Mouse (Mus musculus) gastrocnemius, adult 8-10 months (tissue): ENCODE results near the gene Pde11a. TPM values are rescaled to one million over a fixed set of nuclear protein-coding genes. Genes with fewer than 3 reads are reported as not detected.

ENCODE experiments used
- DNase-seq, 2 experiments: peaks; one replicate each; pipeline ENCODE4 v3.0.0; 2022; ENCODE audit warnings: low spot score in 2 of 2
- total RNA-seq, 4 experiments: library from RNA; stranded (reverse); gene quantifications; 2 replicates each; pipeline ENCODE4 v1.2.4; 2022

The Pde11a gene
- total RNA-seq, 4 experiments from 2014 or later, result 0.07 to 0.18 (median 0.13) TPM; not detected in 1

DNA sequence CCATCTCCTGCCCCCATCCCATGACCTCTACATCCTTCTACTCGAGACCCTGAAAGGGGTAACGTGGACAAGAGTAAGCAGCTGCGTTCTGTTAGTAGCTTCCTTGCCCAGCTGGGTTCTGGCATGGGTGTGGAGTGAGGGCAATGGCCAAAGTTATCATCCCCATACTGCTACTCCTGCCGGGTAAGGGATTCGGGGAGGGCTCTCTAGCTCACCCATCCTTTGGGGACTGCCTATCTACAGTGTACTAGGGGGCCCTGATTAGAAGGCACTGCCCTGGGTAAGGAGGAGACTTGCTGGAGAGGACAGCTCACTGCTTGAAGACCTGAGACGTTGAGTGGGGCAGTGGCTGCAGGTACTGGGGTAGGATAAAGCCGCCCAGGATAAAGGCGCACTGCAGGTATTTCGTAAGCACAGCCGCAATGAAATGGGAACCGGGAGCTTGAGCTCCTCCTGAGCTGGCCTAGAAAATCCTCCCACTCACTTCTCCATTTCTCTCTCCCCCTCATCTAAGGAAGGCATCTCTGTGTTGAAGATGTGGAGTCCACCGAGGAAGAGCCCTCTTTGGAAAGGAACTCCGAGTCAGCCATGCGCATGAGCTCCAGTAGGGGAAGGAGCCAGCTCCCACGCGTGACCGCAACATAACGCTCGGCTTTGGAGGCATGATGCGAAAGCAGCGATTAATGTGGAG lies 15.2 kb downstream of the Pde11a start:
- DNase-seq, result no peak

DNA sequence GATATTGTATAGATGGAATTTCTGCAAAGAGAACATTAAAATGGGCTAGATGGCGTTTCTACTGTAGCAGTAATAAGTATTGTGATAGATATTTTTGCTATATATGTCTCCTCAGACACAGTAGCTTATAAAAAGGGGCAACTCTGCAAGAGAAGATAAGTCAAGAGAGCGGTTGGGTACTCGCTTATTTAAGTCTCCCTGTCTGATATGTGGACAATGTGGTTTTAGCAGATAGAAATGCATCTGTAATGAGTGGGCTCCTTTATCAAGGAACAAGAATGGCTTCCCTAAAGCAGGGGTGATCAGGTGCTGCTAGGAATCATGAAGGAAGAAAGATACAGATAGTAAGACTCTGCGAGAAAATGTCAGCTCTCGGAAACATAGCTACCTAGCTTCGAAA lies 18.2 kb downstream of the Pde11a start:
- no peak for DNase-seq

DNA sequence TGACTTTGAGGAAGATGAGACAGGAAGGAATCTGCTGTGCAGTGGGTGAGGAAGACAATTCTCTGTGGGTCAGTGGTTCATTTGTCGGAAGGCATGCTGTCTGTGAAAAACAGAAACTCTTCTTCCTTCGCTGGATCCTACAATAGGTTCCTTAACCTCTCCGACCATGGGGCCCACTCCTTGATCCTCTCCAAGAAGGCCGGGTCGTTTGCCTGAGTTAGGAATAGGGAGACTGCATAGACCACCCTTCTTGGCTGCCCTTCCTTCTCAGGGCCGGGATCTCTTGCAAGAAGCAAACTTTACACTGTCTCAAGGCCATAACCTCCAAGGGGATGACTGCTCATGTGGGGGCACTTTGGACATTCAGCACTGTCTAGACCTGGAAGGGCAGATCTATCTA lies 19.3 kb downstream of the Pde11a start:
- DNase-seq, result no peak

DNA sequence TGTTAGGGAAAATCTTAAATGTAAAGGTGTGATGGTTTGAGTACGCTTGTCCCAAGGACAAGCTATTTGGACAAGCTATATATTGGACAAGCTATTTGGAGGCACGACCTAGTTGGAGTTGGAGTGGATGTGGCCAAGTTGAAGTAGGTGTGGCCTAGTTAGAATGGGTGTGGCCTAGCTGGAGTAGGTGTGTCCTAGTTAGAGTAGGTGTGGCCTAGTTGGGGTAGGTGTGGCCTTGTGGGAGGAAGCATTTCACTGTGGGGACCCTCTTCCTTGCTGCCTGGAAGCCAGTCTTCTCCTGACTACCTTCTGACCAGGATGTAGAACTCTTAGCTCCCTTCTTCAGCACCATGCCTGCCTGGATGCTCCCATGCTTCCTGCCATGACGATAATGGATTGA lies 50.9 kb downstream of the Pde11a start:
- DNase-seq, result no peak

DNA sequence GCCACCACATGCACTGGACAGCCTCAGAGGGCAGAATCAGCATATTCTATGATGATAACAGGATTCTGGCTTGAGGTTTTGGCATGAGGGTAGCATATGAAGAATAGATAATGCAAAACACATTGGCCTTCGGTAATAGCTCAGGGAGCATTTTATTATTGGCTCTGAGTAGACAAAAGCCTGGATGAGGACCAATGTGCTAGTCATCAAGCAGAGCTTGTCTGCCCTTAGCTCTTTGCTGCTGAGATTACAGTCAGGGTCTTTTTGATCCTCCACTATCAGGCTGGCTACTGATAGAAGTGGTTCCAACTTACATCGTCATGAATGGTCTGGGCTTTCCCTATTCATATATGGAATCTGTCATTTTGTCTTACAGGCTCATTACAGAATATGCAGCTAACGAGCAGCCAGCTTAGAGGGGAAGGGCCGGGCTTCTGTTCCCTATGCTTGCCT lies 52.3 kb downstream of the Pde11a start:
- no peak for DNase-seq

DNA sequence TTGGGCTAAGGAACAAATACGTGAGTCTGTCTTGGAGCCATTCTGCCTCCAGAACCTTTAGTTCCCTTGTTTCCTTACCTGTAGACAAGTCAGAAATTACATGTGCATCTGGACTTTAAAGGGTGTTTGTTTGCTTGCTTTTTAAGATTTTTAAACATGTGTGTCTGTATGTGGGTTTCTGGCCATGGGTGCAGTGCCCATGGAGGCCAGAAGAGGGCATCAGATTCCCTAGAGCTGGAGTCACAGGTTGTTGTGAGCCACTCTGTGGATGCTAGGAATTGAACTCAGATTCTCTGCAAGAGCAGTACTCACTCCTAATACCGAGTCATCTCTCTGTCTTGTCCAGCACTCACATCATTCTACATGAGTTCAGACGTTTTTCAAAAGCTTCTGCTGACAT lies 53.4 kb downstream of the Pde11a start:
- DNase-seq, result no peak

DNA sequence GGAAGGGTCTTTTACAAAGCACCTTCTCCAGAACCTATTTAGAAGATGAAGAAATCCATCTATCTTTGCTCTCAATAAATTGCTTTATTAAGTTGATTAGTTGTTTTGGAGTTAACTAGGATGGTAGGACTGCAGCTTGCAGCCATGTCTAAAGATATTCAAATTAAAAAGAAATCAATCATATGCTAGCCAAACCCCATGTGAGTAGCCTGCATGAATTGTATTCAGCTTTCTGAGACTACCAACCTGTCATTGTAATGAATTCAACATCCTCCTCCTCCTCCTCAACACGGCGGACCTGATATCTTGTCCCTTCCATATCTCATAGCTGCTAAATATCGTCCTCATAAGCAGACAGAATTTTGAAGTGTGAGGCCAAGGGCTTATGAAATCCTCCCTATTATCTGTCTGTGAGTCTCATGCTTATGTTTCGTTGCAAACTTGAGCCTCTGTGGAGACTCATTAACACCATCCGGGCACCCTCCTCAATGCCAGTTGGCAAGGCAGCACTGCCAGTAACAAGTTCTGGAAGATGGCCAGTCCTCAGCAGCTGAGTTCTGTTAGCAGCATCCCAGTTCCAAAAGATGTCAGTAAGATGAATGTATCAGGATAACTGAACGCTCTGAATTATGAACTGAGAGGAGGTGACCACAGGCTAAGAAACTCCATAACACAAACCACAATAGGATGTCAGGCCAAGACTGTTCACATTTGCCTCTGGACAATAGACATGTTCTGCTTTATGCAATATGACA lies 55.0 kb downstream of the Pde11a start:
- DNase-seq, result no peak

DNA sequence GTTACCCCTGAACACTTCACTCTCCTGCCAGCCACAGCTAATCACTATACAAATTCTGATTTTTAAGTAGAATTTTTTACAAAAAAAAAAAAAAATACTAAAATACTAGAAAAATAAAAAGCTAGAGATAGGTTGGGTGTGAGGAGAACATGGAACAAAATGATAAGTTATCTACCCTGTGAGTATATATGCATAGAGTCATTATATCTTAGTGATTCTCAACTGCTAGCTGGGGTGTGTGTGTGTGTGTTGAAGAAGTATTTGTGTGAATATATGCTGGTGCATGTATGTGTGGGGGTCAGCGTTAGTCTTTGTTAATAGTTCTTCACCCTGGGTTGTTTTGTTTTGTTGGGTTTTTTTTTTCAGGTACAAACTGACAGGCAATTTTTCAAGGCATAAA lies 69.1 kb downstream of the Pde11a start:
- DNase-seq, result no peak

DNA sequence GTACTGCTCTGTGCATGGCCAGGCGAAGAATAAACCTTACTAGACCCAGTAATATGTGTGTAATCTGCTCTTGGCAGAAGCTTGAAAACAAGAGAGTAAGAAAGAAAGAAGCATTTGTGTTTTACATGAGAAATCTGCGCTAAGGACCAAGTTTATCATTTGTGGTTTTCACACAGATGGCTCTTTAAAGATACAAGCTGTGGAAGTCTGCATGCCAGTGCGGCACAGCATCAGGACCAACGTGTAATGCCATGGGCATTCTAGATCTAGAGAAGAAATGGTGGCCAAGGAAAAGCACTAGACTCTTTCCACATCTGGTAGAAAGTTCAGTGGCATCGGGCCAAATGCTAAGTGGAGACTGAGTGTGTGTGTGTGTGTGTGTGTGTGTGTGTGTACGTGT lies 71.2 kb downstream of the Pde11a start:
- no peak for DNase-seq

DNA sequence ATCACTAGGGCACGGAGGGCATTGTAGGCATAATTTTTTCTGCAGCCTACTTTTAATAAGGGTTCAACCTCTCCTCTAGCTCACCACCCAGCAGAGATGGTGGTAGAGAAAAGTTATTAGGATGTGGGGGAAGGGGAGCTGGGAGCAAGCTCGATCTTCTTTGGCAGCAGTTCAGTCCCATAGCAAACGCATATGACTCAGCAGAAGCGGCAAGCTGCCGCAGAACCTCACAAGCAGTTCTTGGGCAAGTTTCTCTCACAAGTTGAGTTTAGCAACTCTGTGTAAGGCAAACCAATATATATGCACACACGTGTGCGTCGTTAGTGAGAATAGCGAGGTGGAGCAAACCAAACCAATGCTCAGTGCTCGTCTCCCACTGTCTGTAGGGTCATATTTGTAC lies 72.0 kb downstream of the Pde11a start:
- no peak for DNase-seq

DNA sequence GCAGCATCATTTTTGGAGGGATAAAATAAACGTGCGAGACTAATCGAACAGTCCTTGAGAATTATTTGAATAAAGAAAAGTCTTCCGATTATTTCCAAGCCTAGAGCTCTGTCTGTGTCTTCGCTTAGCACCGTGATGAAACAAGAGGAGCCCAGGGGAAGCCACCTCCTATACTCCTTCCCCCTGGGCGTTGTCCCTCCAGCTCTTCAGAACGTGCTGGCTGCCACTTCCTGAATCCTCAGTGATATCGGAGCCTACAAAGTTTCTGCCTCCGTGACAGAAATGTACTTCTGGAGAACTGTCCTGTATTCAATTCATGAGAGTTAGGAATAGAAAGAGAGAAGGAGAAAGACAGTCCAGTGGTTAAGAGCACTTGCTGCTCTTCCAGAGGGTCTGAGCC lies 74.3 kb downstream of the Pde11a start:
- DNase-seq, result no peak

DNA sequence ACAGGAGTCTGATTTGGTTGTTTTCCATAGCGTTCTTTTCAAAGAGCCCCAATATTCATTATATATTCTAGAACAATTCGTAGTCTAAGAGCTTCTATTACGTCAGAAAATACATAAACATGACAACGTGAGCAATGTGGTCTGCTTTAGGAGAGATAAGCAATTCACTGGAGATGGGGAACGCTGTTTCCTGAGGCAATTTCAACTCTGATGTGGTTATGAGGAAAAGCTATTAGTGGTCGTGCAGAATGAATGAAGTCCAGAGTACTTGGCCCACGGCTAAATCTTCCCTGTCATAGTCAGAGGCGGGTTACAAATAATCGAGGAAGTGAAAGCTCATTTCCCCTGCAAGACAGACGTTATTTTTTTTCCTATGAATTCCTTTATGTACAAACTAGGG lies 75.9 kb downstream of the Pde11a start:
- DNase-seq, result no peak

DNA sequence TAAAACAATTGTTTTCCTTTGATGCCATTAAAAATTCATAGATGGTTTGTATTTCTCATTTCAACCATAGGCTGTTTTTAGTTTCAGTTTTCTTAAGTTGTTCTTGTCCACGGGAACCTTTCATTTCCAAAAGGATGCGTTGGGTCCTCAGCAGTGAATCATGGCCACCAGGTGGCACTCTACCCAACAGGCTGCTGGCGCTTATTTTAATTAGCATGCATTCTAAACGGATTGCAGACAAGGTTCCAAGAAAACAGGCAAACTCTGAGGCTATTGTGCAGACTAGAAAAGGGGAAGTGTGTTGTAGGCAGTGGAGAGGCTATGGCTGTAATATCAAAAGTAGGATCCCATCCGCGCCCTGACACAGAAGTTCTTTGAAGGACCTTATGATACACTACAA lies 83.7 kb downstream of the Pde11a start:
- peak; percentile 6 to 10 for DNase-seq

DNA sequence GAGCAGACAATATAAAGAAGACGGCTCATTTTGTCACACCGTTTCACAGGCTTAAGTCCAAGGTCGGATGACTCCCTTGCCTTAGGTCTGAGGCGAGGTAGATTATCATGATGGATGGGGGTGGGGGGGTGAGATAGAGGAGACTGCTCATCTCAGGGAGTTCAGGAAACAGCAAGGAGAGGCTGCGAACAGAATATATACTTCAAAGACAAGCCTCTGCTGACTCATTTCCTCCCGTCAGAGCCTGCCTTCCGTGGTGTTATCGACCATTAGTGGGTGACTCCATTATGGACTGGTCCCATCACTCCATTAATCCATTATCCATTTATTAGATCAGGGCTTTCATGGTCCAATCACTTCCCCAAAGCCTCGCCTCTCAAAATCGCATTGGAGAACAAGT lies 87.2 kb downstream of the Pde11a start:
- DNase-seq, result no peak

DNA sequence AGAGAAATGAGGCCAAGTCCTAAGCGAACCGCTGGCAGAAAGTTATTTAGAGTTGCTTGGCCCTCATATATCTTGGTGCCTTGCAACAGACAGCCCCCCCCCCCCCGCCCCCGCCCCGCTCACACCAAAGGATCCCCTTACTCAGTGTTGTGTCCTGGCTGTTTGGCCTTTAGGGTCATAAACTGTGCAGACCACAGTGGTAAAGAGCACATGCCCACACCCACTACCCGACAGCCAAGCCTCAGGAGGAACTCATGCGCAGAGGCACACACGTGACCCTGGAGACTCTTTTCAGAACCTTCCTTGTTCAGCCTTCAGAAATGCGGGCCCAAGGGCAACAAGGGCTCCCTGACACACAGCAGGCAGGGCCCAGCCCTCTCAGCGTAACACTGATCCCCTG lies 90.3 kb downstream of the Pde11a start:
- DNase-seq, result no peak

DNA sequence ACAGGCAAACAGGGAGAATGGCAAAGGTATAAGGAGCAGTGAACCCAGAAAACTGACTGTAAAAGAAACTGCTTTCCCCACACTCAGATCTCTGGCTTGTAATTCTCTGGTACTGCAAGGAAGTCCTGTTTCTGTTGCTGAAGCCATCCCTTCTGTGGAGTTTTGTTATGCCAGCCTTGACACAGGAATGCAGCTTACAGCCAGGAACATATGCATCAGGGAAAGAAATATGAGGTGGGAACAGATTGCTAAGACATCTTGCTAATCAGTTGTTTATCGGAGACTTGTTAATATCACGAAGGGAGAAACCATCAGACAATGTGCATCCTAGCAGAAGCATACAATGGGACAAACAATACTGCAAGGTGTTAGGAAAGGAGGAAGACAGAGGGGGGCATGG lies 99.4 kb downstream of the Pde11a start:
- DNase-seq, result no peak

DNA sequence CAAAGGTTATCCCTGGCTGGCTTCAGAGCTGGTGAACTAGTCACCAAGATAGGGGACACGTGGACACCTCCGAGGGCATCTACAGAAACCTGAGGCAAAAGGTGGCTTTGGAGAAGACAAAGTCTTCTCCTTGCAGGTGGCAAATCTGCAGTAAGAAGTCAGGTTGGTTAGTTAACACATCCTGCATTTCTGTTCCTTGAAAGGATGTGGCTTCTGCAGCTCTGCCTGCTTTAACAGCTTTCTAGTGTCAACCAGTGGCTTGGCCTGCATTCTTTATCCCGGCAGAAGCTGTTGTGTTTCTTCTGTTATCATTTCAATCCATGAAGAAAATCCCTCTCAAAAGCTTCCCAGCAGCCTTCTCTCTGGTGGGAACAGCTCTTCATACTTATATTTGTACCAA lies 100.1 kb downstream of the Pde11a start:
- DNase-seq, result no peak

DNA sequence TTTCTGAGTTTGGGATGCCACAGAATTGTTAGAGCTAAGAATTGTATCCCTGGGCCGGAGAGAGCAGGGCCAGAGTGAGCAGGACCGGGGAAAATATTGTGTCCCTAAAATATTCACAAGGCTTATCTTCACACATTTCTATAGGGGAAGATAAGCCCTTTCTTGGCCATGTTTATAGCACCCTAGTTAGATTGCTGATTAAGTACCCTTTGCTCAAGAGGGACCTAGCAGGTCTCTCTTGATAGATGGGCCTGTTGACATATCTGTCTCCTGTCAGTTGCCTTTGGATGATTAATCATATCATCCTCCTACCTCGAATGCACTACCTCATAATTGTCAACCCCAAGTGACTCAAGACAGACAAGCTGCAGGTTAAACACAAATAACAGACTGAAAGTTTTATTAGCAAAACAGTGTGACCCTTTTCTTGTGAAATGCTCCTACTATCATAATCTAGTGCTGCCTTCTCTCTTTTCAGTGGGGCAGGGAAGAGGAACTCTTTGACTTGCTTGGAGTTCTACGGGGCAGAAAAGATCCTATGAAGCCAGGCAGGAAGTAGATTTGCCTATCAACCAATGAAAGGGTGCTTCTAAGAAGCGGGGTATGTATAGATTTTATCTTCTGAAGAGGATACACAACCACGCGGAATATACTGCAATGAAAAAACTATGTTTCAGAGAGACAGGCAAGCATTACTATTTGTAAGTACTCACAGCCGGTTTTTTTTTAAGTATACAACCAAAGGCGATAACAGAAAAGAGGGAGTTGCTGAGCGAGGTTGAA lies 100.7 kb downstream of the Pde11a start:
- DNase-seq, result no peak

DNA sequence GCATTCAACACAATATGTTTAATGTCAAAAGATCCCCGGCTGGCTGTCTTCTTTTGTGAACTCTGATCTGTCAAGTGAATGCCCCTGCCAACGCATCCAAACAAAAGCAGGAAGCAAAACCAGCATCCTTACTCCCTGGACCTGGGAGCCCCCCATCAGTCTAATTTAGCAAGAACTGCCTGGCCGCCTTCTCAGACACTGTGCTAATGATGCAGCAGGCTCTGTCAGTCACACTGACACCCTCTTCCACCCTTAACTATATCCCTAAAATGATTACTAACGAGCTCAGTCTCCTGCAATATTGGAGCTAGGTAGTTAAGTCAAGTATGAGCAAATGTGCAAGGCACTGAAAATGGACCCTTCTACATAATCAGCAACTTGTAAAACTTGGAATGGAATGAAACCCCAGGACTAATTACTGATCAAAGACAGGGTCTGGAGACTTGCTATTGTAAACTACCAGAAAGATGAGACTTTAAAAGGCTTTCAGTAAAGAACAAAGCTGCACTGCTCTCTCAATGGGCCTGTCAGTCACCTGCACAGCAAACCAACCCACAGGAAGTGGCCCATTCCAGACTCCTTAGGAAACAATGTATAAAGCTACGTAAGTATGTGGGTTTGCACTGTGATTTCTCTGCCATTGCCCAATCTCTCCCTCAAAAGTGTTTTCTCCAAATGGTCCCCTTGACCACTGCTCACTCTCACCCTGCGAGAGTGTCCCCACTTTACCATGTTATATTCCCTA lies 118.0 kb downstream of the Pde11a start:
- DNase-seq, result no peak

DNA sequence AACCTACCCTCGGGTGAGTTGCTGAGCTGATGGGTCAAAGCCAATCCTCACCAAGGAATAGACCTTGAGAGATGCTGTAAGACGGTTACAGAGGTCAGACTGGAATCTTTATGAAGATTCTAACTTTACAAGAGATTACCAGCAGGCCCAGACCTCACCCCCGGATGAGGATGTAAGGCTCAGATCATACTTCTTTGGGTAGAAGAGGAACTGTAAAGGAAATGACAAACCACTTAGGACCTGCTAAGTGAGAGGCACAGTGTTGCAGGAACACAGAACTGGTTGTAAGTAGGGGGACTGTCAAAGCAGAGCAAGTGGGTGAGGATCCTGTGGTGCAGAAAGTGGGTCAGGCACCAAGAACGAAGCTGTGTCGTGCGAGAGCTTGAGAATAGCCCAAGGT lies 119.0 kb downstream of the Pde11a start:
- DNase-seq, result no peak

DNA sequence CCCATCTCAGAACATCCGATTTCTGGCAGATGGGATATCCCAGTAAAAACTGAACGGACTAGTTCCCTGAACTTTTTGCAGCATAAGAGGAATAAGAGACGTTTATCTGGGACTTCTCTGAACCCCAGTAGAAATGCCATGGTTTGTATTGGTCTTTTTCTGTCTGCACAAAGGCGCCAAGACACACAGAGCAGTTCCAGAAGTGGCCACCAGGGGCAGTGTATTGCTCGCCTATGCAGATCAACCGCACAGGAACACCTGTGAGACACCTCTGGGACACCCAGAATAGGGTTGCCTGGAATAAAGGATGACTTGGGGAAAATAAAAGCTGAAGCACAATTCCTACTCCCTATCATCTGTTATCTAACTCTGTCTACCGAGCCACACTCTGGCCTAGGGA lies 122.4 kb downstream of the Pde11a start:
- DNase-seq, result no peak

DNA sequence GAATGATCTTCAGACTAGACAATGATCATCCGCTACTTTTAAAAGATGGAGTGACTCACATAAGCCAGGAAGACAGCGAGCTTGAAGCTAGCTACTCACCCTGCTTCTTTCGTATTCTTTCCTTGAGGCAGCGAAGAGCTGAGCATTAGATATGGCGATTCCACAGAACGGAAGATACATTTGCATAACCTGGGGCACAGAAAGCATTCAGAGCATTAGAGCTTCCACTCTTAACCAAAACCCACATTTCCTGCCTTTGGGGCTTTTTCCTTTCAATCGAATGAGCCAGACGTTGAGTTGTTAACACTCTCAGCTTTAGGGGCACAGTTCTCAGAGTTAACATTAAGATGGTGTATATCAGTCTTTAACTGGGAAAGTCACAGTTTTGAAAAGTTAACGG lies 123.4 kb downstream of the Pde11a start:
- DNase-seq, result no peak
